Mouse (Mus musculus): ENCODE results near the gene Serbp1.

The Serbp1 gene

GRCm38 (mm10) chr6:67309752-67310151 is 71.8 kb downstream of the Serbp1 start:
- no peak for TF ChIP-seq GATA4 (IDR thresholded peaks at IDR 0.05; ENCODE audit: insufficient replicate concordance, low read length)

- no peak for TF ChIP-seq GATA4 (IDR thresholded peaks at IDR 0.05; ENCODE audit: insufficient replicate concordance, low read length)
Observed at GRCm38 (mm10) chr6:67314697-67315096, 76.7 kb downstream of the Serbp1 start.

- no peak for TF ChIP-seq GATA4 (IDR thresholded peaks at IDR 0.05; ENCODE audit: insufficient replicate concordance, low read length)
Observed at GRCm38 (mm10) chr6:67317068-67317467, 79.1 kb downstream of the Serbp1 start.

- no peak for TF ChIP-seq GATA4 (IDR thresholded peaks at IDR 0.05; ENCODE audit: insufficient replicate concordance, low read length)
Observed at GRCm38 (mm10) chr6:67317827-67318338, 79.9 kb downstream of the Serbp1 start.

- TF ChIP-seq GATA4 (IDR thresholded peaks at IDR 0.05; ENCODE audit: insufficient replicate concordance, low read length), result no peak
Observed at GRCm38 (mm10) chr6:67318451-67318850, 80.5 kb downstream of the Serbp1 start.

GRCm38 (mm10) chr6:67323788-67324187 is 85.8 kb downstream of the Serbp1 start:
- no peak for TF ChIP-seq GATA4 (IDR thresholded peaks at IDR 0.05; ENCODE audit: insufficient replicate concordance, low read length)

GRCm38 (mm10) chr6:67337943-67338342 is 100.0 kb downstream of the Serbp1 start:
- TF ChIP-seq GATA4 (IDR thresholded peaks at IDR 0.05; ENCODE audit: insufficient replicate concordance, low read length), result no peak

GRCm38 (mm10) chr6:67339494-67339893 is 101.5 kb downstream of the Serbp1 start:
- no peak for TF ChIP-seq GATA4 (IDR thresholded peaks at IDR 0.05; ENCODE audit: insufficient replicate concordance, low read length)
